Mouse (Mus musculus) testis, adult 2 months (tissue): ENCODE results near the gene Gdf7.

Source experiments
- CTCF ChIP-seq: fragments of 200-500 bp; IDR thresholded peaks from 2 replicates; pipeline ENCODE4 v1.5.1; 2012; ENCODE audit warnings: low read depth, mild to moderate bottlenecking, inconsistent platforms, low read length, moderate library complexity; ENCODE audit not compliant: control insufficient read depth, insufficient read depth, insufficient replicate concordance
- POLR2A ChIP-seq: fragments of 200-500 bp; IDR thresholded peaks from 2 replicates; pipeline ENCODE4 v1.6.1; 2012; ENCODE audit warnings: low read depth, mild to moderate bottlenecking, inconsistent platforms, low read length, moderate library complexity; ENCODE audit not compliant: control insufficient read depth

DNA sequence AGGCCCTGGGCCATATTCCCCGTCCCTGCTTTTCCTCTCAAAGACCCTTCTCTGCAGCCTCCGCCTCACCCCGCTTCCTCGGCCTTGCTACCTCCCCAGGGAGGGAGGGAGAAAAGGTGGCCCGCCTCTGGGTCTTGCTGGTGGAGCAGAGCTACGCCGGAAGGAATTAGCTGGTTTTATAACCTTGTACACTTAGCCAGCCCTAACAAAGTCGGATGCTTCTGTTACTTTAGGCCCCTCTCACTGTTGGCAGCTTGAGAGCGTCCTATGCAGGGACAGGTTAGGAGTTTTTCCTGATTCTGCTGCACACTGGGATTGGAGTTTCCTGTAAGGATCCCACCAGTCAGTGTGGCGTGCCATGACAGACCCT lies 1.7 kb downstream of the Gdf7 start:
- TF ChIP-seq CTCF (no peak), POLR2A (no peak)
